Mouse (Mus musculus) ES-E14 (cell line): ENCODE results near the gene Ttc23l. TPM values are rescaled to one million over a fixed set of nuclear protein-coding genes. Genes with fewer than 3 reads are reported as not detected.
A peak's percentile ranks its signal among the peaks of the same experiment; 100 is the strongest.

ENCODE experiments used
- DNase-seq: peaks from one replicate; pipeline ENCODE4 v3.0.0-alpha.2; 2013; ENCODE audit warnings: low read depth, low spot score
- H3K27ac ChIP-seq: 2 replicates; pipeline ENCODE4 v1.5.1; 2012; ENCODE audit warnings: low read depth, mild to moderate bottlenecking, low read length, moderate library complexity, mixed read lengths; ENCODE audit not compliant: poor library complexity, insufficient read depth, severe bottlenecking
- H3K36me3 ChIP-seq: 2 replicates; pipeline ENCODE4 v1.6.1; 2012; ENCODE audit warnings: mild to moderate bottlenecking, low read length, moderate library complexity, mixed read lengths; ENCODE audit not compliant: control insufficient read depth, poor library complexity, insufficient read depth, severe bottlenecking
- H3K4me1 ChIP-seq, 2 experiments: fragments of 150-350 bp in 1 of 2; sonication (generic) in 1 of 2; 2 replicates each; pipeline ENCODE4 v1.6.1; 2012; ENCODE audit warnings: low read length in 2 of 2, mild to moderate bottlenecking in 1 of 2, mixed read lengths in 1 of 2; ENCODE audit not compliant: control insufficient read depth in 2 of 2, insufficient read depth in 2 of 2, poor library complexity in 1 of 2
- H3K4me3 ChIP-seq, 2 experiments: fragments of 150-350 bp in 1 of 2; sonication (generic) in 1 of 2; 2 replicates each; pipeline ENCODE4 v1.5.1; 2012; ENCODE audit warnings: low read length in 2 of 2, low read depth in 1 of 2, mild to moderate bottlenecking in 1 of 2, mixed read lengths in 1 of 2; ENCODE audit not compliant: insufficient read depth in 1 of 2, poor library complexity in 1 of 2, severe bottlenecking in 1 of 2
- H3K9ac ChIP-seq: 2 replicates; pipeline ENCODE4 v1.6.1; 2012; ENCODE audit warnings: low read depth, mild to moderate bottlenecking, low read length, mixed read lengths; ENCODE audit not compliant: poor library complexity, insufficient read depth, severe bottlenecking
- H3K9me3 ChIP-seq: fragments of 150-350 bp; sonication (generic); 2 replicates; pipeline ENCODE4 v1.6.1; 2012; ENCODE audit warnings: low read depth, mild to moderate bottlenecking, low read length; ENCODE audit not compliant: control insufficient read depth, insufficient read depth
- CHD2 ChIP-seq: IDR thresholded peaks from 2 replicates; pipeline ENCODE4 v1.6.1; 2014; ENCODE audit warnings: mild to moderate bottlenecking, low read depth, low read length, inconsistent platforms
- HCFC1 ChIP-seq: IDR thresholded peaks from 2 replicates; pipeline ENCODE4 v1.6.1; 2012; ENCODE audit warnings: low read length, inconsistent platforms, borderline replicate concordance; ENCODE audit not compliant: insufficient read depth
- MAFK ChIP-seq: IDR thresholded peaks from 2 replicates; pipeline ENCODE4 v1.6.1; 2014; ENCODE audit warnings: mild to moderate bottlenecking, low read depth, low read length, inconsistent platforms; ENCODE audit not compliant: insufficient read depth
- ZC3H11A ChIP-seq: IDR thresholded peaks from 2 replicates; pipeline ENCODE4 v1.6.1; 2012; ENCODE audit warnings: low read depth, mild to moderate bottlenecking, inconsistent platforms, low read length, borderline replicate concordance
- ZNF384 ChIP-seq: IDR thresholded peaks from 2 replicates; pipeline ENCODE4 v1.6.1; 2012; ENCODE audit warnings: low read depth, low read length, inconsistent platforms
- in situ Hi-C, 2 experiments: fragments of 600-800 bp; cut with MboI; formaldehyde crosslinking; loops; one replicate each; pipeline ENCODE4 v1.15.1; 2025; ENCODE audit warnings: low sequenced_read_pairs in 2 of 2, inconsistent platforms in 1 of 2; ENCODE audit not compliant: unreplicated experiment in 2 of 2
- total RNA-seq: library from RNA; depleted of rRNA; stranded (reverse); fragments of 300-350 nt; gene quantifications from 2 replicates; pipeline ENCODE4 v1.2.3, GENCODE M21; 2012; rRNA removed

The Ttc23l gene
- total RNA-seq, 1 experiment: not detected

GRCm38 (mm10) chr15:10468761-10469160, 89.7 kb downstream of the Ttc23l start:
- no peak for DNase-seq
- no peaks in the 10 kb centered on the region for H3K9me3 ChIP-seq
- H3K9ac ChIP-seq: no peak overlapping the region
- peak overlapping the region in 1 of 2 experiments; percentile 79; a peak in 2 of 4 replicates for H3K4me3 ChIP-seq
- H3K4me1 ChIP-seq: peaks cover 4 to 5% of the 10 kb centered on the region in 2 experiments
- in situ Hi-C loops: no loop called here
- no peak for TF ChIP-seq CHD2
- TF ChIP-seq HCFC1: no peak
- TF ChIP-seq MAFK: no peak
- no peak for TF ChIP-seq ZC3H11A
- no peak for TF ChIP-seq ZNF384
- H3K27ac ChIP-seq: no peak overlapping the region
- H3K36me3 ChIP-seq: peaks cover 2% of the 10 kb centered on the region; the same call in 1 of the 2 replicates

GRCm38 (mm10) chr15:10464678-10465077, 93.8 kb downstream of the Ttc23l start:
- H3K4me1 ChIP-seq: peaks cover 0 to 2% of the 10 kb centered on the region in 2 experiments; a peak in 1 of 4 replicates
- no peak for DNase-seq
- no peak overlapping the region for H3K4me3 ChIP-seq
- H3K9me3 ChIP-seq: no peaks in the 10 kb centered on the region
- in situ Hi-C loops: no loop called here
- TF ChIP-seq ZNF384 (no peak), HCFC1 (no peak), ZC3H11A (no peak), CHD2 (no peak)
- peaks cover 24% of the 10 kb centered on the region for H3K36me3 ChIP-seq
- H3K9ac ChIP-seq: no peak overlapping the region
- no peak overlapping the region for H3K27ac ChIP-seq

GRCm38 (mm10) chr15:10463555-10463954, 94.9 kb downstream of the Ttc23l start:
- TF ChIP-seq ZC3H11A (no peak), CHD2 (no peak), ZNF384 (no peak), MAFK (no peak), HCFC1 (no peak)
- H3K36me3 ChIP-seq: peaks cover 28% of the 10 kb centered on the region
- no peak overlapping the region for H3K27ac ChIP-seq
- DNase-seq: no peak
- peaks cover 0 to 2% of the 10 kb centered on the region in 2 experiments; a peak in 1 of 4 replicates for H3K4me1 ChIP-seq
- H3K4me3 ChIP-seq: no peak overlapping the region
- H3K9ac ChIP-seq: no peak overlapping the region
- no peaks in the 10 kb centered on the region for H3K9me3 ChIP-seq
- in situ Hi-C loops: no loop called here

GRCm38 (mm10) chr15:10460986-10461385, 97.5 kb downstream of the Ttc23l start:
- no peak overlapping the region for H3K27ac ChIP-seq
- H3K9me3 ChIP-seq: no peaks in the 10 kb centered on the region
- H3K4me3 ChIP-seq: no peak overlapping the region
- peaks cover 37% of the 10 kb centered on the region for H3K36me3 ChIP-seq
- peaks cover 0 to 2% of the 10 kb centered on the region in 2 experiments; a peak in 1 of 4 replicates for H3K4me1 ChIP-seq
- H3K9ac ChIP-seq: no peak overlapping the region
- no peak for DNase-seq
- no peak for TF ChIP-seq HCFC1
- no peak for TF ChIP-seq CHD2
- TF ChIP-seq ZC3H11A: no peak
- no peak for TF ChIP-seq ZNF384
- TF ChIP-seq MAFK: no peak
- in situ Hi-C loops: no loop called here

Other genes starting within 250 kb of the Ttc23l start
- gene Gm21973, start 233.3 kb downstream of the Ttc23l start, total RNA-seq: not detected in 2 replicates
- gene Agxt2, start 200.1 kb downstream of the Ttc23l start, total RNA-seq: not detected in 2 replicates
- 46.8 and 48.2 TPM in 2 replicates for gene Dnajc21, start 88.2 kb downstream of the Ttc23l start, total RNA-seq
- gene Brix1, start 72.7 kb downstream of the Ttc23l start, total RNA-seq: 35.7 and 54.7 TPM in 2 replicates
- gene Rad1, start 72.7 kb downstream of the Ttc23l start, total RNA-seq: 29.0 and 36.6 TPM in 2 replicates
- 34.2 and 35.0 TPM in 2 replicates for gene Rai14, start 156.0 kb upstream of the Ttc23l start, total RNA-seq